Mouse (Mus musculus) small intestine, adult 2 months (tissue): ENCODE data around the gene Arhgap24. TPM values are rescaled to one million over a fixed set of nuclear protein-coding genes. Genes with fewer than 3 reads are reported as not detected.

Source experiments
- H3K27ac ChIP-seq: fragments of 200-500 bp; 2 replicates; pipeline ENCODE4 v1.5.1; 2012; ENCODE audit warnings: low read depth, low read length, control low read depth, inconsistent platforms; ENCODE audit not compliant: insufficient read depth
- H3K27me3 ChIP-seq: fragments of 200-500 bp; 2 replicates; pipeline ENCODE4 v1.6.1; 2012; ENCODE audit warnings: mild to moderate bottlenecking, moderate library complexity, low read length, inconsistent platforms; ENCODE audit not compliant: control insufficient read depth, insufficient read depth
- H3K36me3 ChIP-seq: fragments of 200-500 bp; 2 replicates; pipeline ENCODE4 v1.6.1; 2012; ENCODE audit warnings: mild to moderate bottlenecking, low read length, control low read depth, inconsistent platforms; ENCODE audit not compliant: control insufficient read depth, insufficient read depth
- H3K4me1 ChIP-seq: fragments of 200-500 bp; 2 replicates; pipeline ENCODE4 v1.6.1; 2012; ENCODE audit warnings: low read length, inconsistent platforms, mixed read lengths; ENCODE audit not compliant: control insufficient read depth, insufficient read depth, insufficient read length
- H3K4me3 ChIP-seq: fragments of 200-500 bp; 2 replicates; pipeline ENCODE4 v1.5.1; 2012; ENCODE audit warnings: low read depth, mild to moderate bottlenecking, control low read depth, inconsistent platforms, low read length, moderate library complexity
- CTCF ChIP-seq: fragments of 200-500 bp; IDR thresholded peaks from 2 replicates; pipeline ENCODE4 v1.5.1; 2012; ENCODE audit warnings: low read depth, mild to moderate bottlenecking, control low read depth, inconsistent platforms, low read length, moderate library complexity, mixed read lengths; ENCODE audit not compliant: insufficient replicate concordance, insufficient read length; ENCODE audit errors: extremely low read depth
- POLR2A ChIP-seq: fragments of 200-500 bp; IDR thresholded peaks from 2 replicates; pipeline ENCODE4 v1.6.1; 2012; ENCODE audit warnings: low read depth, mild to moderate bottlenecking, control low read depth, inconsistent platforms, low read length, moderate library complexity
- WGBS: fragments of 180-500 bp; shearing (Covaris S2); methylation state at CpG from one replicate; pipeline ENCODE4 v1.1.7; 2018; 5-methylcytosine and 5-hydroxymethylcytosine counted together
- polyA plus RNA-seq: library from polyadenylated mRNA; depleted of rRNA; stranded (reverse); fragments of >200 nt; gene quantifications from 2 replicates; pipeline ENCODE4 v1.2.3, GENCODE M21; 2012

The Arhgap24 gene
- polyA plus RNA-seq, 1 experiment: 1.8 TPM

- under 1% methylated on average over 21 of the region's 21 CpGs for WGBS
- Histone ChIP-seq H3K36me3 (no peaks in the 10 kb centered on the region), H3K4me3 (peak overlapping the region; percentile 54), H3K27ac (no peak overlapping the region), H3K4me1 (peaks cover 3% of the 10 kb centered on the region; the same call in 1 of the 2 replicates), H3K27me3 (no peaks in the 10 kb centered on the region)
- TF ChIP-seq CTCF: no peak
- no peak for TF ChIP-seq POLR2A
Observed at GRCm38 (mm10) chr5:102844731-102845598, 363.8 kb downstream of the Arhgap24 start.

GRCm38 (mm10) chr5:102845800-102846199 lies 364.6 kb downstream of the Arhgap24 start:
- WGBS: 29% methylated on average over 11 of the region's 11 CpGs
- H3K4me3 ChIP-seq: no peak overlapping the region
- H3K36me3 ChIP-seq: no peaks in the 10 kb centered on the region
- H3K27ac ChIP-seq: no peak overlapping the region
- TF ChIP-seq POLR2A: no peak
- no peak for TF ChIP-seq CTCF
- peaks cover 3% of the 10 kb centered on the region; the same call in 1 of the 2 replicates for H3K4me1 ChIP-seq
- no peaks in the 10 kb centered on the region for H3K27me3 ChIP-seq

GRCm38 (mm10) chr5:102847859-102848258 lies 366.7 kb downstream of the Arhgap24 start:
- Histone ChIP-seq H3K4me3 (no peak overlapping the region), H3K27me3 (no peaks in the 10 kb centered on the region), H3K36me3 (no peaks in the 10 kb centered on the region), H3K4me1 (peaks cover 3% of the 10 kb centered on the region; the same call in 1 of the 2 replicates), H3K27ac (no peak overlapping the region)
- 54% methylated on average over 4 of the region's 4 CpGs for WGBS
- TF ChIP-seq POLR2A (no peak), CTCF (no peak)

DNA sequence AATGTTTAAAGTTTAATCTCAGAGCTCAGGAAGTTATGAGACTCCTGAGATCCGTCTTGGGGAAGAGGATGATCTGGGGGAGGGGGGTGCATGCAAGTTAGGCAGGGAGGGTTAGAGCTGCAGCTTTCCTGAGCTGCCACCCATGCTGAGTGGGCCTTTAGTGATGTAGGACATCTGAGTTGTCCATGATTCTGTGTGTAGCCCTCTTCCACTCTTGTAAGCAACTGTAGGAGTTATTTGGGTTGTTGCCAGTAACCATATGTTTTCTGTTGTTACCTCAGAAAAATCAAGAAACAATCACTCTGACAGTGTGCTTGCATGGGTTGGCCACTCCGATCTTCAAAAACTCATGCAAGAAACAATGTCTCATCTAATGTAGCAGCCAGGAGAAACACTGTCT lies 370.6 kb downstream of the Arhgap24 start:
- TF ChIP-seq POLR2A (no peak), CTCF (no peak)
- no peaks in the 10 kb centered on the region for H3K27me3 ChIP-seq
- no peaks in the 10 kb centered on the region for H3K4me1 ChIP-seq
- 65% methylated on average over 2 of the region's 2 CpGs for WGBS
- no peak overlapping the region for H3K27ac ChIP-seq
- no peak overlapping the region for H3K4me3 ChIP-seq
- no peaks in the 10 kb centered on the region for H3K36me3 ChIP-seq

GRCm38 (mm10) chr5:102853750-102854149 lies 372.6 kb downstream of the Arhgap24 start:
- Histone ChIP-seq H3K4me3 (no peak overlapping the region), H3K27me3 (no peaks in the 10 kb centered on the region), H3K4me1 (no peaks in the 10 kb centered on the region), H3K27ac (no peak overlapping the region), H3K36me3 (no peaks in the 10 kb centered on the region)
- no peak for TF ChIP-seq CTCF
- no peak for TF ChIP-seq POLR2A
- 79% methylated on average over 1 of the region's 1 CpGs for WGBS

GRCm38 (mm10) chr5:102855805-102856204 lies 374.6 kb downstream of the Arhgap24 start:
- WGBS: 71% methylated on average over 10 of the region's 10 CpGs
- Histone ChIP-seq H3K27ac (no peak overlapping the region), H3K27me3 (no peaks in the 10 kb centered on the region)

GRCm38 (mm10) chr5:102858047-102858446 lies 376.9 kb downstream of the Arhgap24 start:
- Histone ChIP-seq H3K27me3 (no peaks in the 10 kb centered on the region), H3K4me3 (no peak overlapping the region), H3K36me3 (no peaks in the 10 kb centered on the region), H3K4me1 (no peaks in the 10 kb centered on the region), H3K27ac (no peak overlapping the region)
- TF ChIP-seq POLR2A: no peak
- TF ChIP-seq CTCF: no peak

More at GRCm38 (mm10) chr5:102855805-102856204, 374.6 kb downstream of the Arhgap24 start:
- H3K36me3 ChIP-seq: no peaks in the 10 kb centered on the region
- H3K4me1 ChIP-seq: no peaks in the 10 kb centered on the region
- TF ChIP-seq CTCF (no peak), POLR2A (no peak)
- no peak overlapping the region for H3K4me3 ChIP-seq

GRCm38 (mm10) chr5:102859749-102860148 lies 378.6 kb downstream of the Arhgap24 start:
- Histone ChIP-seq H3K4me1 (no peaks in the 10 kb centered on the region), H3K36me3 (no peaks in the 10 kb centered on the region), H3K4me3 (no peak overlapping the region), H3K27me3 (no peaks in the 10 kb centered on the region), H3K27ac (no peak overlapping the region)
- 62% methylated on average over 11 of the region's 11 CpGs for WGBS
- no peak for TF ChIP-seq CTCF
